Mouse (Mus musculus) stomach, postnatal 0 days (tissue): Measurements from ENCODE around the gene Aamp.

ENCODE experiments used
- CTCF ChIP-seq: IDR thresholded peaks from 2 replicates; pipeline ENCODE4 v1.5.1; 2016; ENCODE audit warnings: antibody characterized with exemption, low read depth, mild to moderate bottlenecking, moderate library complexity
- EP300 ChIP-seq: optimal IDR thresholded peaks from 2 replicates; pipeline ENCODE3; 2016; ENCODE audit warnings: antibody characterized with exemption

DNA sequence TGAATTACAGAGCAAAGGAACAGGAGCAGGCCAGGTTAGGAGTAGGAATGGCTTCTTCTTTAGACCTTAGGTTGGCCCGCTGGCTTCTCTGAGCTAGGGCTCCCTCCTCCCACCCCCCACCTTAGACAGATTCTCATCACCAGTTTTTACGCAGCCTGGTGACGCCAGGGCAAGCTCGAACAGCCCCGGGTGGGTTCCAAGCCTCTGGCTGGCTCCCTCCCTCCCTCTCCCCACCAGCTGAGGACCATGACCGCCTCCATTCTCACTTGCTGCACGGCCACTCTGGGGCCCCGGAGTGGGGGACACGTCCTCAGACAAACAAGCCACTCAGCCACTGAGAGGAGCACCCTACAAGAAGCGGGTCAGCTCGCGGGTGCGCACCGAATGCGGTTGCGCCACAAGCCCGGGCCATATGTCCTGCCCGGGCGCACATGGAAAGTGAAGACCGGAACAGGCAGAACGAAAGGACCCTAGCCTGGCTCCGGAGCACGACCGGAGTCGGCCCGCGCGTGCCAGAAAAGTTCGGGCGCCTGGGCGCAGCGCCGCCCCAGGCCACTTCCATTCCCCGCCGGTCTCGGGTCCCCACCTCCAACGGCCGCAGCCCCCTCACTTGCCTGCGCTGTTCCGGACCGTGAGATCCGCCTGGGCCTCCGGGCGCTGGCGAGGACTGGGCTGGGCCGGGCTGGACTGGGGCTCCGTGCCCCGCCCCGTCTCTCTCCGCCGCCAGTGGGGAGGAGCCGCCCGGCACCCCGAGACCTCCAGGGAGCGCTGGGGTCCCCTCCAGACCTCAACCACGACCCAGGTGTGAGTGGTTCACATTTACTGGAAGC is 19.2 kb upstream of the Aamp start:
- TF ChIP-seq EP300: no peak
- no peak; the same call in 1 of the 2 replicates for TF ChIP-seq CTCF
